Mouse (Mus musculus): ENCODE data around the gene Aipl1.

GRCm38 (mm10) chr11:72016518-72017252 is 20.6 kb downstream of the Aipl1 start:
- TF ChIP-seq POLR2A (IDR thresholded peaks at IDR 0.05; ENCODE audit: extremely low read depth, insufficient read depth, low read length) (no peak), CTCF (IDR thresholded peaks at IDR 0.05; ENCODE audit: extremely low read depth, insufficient read depth, low read length) (no peak)
